Mouse (Mus musculus) v-Abl transformed pro-B cells (cell line): Measurements from ENCODE around the gene Tas2r102.

Experiments
- in situ Hi-C, 2 experiments: fragments of 400-800 bp; cut with MboI; formaldehyde crosslinking; loops; one replicate each; pipeline ENCODE4 v1.15.1; 2025; ENCODE audit not compliant: unreplicated experiment in 2 of 2

Tas2r102 gene

GRCm38 (mm10) chr6:132761831-132762230 is at the start of gene Tas2r102:
TSS of gene Tas2r102 (plus strand) at chr6:132762131.
- in situ Hi-C loops, result no loop called here

- in situ Hi-C loops, result no loop called here
These were observed 24.0 kb upstream of the Tas2r102 start, which contains the start of gene Tas2r115 for GRCm38 (mm10) chr6:132737935-132738334. TSS of gene Tas2r115 (minus strand) at chr6:132738035.

DNA sequence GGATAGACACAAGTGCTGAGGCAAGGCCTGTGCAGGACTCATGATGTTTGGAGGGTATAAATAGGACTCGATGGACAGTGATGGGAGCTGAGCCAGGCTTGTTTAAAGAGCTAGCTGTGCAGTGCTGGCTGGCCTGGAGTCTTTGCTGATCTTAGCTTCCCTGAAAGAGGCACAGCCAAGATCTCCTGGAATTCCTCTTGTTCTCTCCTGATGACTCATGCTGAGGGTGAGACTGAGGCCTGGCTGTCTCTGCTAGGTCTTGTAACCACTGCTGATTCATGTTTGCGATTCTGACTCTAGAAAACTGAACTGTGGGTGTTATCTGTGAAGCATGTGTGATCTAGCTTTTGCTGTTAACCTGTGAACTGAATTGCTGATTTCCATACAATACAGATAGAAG is 11.7 kb upstream of the Tas2r102 start:
- in situ Hi-C loops, result no loop called here

- in situ Hi-C loops, result no loop called here
These were observed 7.5 kb upstream of the Tas2r102 start, which contains the start of gene Tas2r124 for GRCm38 (mm10) chr6:132754430-132754829. TSS of gene Tas2r124 (plus strand) at chr6:132754730.

DNA sequence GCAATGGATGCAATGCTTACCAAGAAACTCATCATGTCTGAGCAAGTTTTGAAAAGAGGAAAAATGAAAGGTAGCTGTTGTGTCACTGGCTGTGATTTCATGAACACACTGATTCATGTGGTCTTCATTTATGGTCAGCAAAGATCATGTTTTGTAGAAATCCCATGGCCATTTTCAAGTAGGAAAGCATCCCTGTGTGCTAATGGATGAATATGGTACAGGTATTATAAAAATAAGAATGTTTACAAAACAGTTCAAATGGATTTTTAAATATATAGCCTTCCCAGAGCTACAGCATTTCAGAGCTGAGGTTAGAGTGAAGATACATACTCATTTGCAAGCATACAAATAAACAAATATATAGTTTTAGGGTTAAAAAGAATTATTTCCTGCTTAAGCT is 16.1 kb downstream of the Tas2r102 start, which contains the start of gene Tas2r136:
Gene Tas2r136 (minus strand): TSS at position 101 of the 400 bp plus-strand sequence.
- in situ Hi-C loops, result loop anchor here in 1 of 2 experiments (10.0 kb wide), 1 partner anchor 87 kb away; the partner anchor contains the start of gene Tas2r110

DNA sequence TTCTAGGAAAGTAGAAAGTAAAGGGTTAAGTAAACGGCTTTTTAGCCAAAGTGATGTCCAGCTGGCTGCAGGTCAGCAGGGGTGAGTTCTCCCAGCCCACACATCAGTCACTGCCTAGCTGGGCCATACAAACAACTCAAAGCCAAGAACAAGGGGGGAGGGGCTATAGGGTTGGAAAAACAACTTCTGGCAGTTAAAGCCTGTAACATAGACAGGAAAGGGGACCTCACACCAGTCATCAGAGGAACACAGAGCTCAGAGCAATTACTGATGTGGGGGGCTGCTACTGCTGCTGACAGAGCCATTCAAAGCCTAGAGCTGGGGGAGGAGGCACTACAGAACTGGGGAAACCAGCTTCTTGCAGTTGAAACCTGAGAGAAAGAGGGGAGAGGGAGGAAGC is 33.5 kb downstream of the Tas2r102 start:
- in situ Hi-C loops, result no loop called here

DNA sequence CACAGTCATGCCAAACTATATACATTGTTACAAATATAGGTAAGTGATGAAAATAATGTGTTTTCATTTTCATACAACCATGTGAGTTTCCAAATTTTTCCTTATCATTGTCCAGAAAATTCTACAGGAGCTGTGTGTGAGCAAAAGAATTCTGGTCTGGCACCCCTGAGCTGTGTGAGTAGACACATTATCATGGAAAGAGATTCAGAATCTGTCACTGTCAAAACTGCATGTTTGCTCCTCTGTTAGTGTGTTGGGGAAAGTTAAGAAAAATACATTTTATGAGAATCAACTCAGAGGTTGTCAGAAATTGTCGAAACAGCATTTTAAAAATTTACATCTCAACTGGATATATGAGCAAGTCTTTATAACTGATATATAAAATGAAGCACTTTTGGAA is 40.6 kb downstream of the Tas2r102 start, which contains the start of gene Tas2r117:
Gene Tas2r117 (plus strand): TSS at position 301 of the 400 bp plus-strand sequence.
- in situ Hi-C loops, result no loop called here
